Mouse (Mus musculus) frontal cortex, adult (tissue): ENCODE data around the gene Kirrel2.

ENCODE experiments used
- ATAC-seq: cut with Nextera tagmentation; 2 replicates; pipeline ENCODE4 v1.9.2; 2017; ENCODE audit warnings: mild to moderate bottlenecking, moderate library complexity, mixed read lengths; ENCODE audit not compliant: low TSS enrichment

The Kirrel2 gene

DNA sequence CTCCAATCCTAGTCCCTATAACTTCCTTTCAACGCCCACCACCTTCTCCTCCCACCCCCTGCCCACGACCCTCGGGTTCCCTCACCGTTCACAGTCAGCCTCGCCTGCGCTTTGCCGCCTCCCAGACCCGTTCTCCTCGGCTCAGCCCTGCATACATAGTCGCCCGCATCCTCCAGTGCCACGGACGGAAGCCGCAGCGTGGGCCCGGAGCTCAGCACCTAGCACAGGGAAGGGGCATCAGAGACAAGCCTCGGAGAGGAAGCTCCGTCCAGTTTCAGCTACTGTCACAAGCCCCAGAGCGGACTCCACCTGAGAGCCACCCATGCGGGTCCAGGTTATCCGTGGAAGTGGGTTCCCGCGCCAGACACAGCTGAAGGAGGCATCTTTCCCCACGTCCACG is 4.2 kb downstream of the Kirrel2 start:
- ATAC-seq: no peak

DNA sequence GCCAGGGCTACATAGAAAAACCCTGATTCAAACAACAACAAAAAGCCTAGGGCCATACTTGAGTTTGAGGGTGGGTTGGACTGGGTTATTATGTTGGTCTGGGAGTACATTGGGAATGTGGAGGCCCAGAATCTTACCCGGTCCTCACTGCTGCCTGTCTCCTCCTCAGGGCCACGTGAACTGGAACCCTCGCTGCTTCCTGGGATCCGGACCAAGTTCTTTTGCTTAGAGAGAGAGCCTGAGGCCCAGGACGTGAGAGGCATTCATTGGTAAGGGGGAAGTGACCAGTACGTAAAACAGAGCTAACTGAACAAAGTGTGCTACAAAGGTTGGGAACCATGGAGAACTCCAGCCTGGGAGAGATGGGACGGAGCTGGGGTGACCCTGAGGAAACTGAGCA is 7.2 kb downstream of the Kirrel2 start:
- peak; percentile 22; the same call in 1 of the 2 replicates for ATAC-seq

DNA sequence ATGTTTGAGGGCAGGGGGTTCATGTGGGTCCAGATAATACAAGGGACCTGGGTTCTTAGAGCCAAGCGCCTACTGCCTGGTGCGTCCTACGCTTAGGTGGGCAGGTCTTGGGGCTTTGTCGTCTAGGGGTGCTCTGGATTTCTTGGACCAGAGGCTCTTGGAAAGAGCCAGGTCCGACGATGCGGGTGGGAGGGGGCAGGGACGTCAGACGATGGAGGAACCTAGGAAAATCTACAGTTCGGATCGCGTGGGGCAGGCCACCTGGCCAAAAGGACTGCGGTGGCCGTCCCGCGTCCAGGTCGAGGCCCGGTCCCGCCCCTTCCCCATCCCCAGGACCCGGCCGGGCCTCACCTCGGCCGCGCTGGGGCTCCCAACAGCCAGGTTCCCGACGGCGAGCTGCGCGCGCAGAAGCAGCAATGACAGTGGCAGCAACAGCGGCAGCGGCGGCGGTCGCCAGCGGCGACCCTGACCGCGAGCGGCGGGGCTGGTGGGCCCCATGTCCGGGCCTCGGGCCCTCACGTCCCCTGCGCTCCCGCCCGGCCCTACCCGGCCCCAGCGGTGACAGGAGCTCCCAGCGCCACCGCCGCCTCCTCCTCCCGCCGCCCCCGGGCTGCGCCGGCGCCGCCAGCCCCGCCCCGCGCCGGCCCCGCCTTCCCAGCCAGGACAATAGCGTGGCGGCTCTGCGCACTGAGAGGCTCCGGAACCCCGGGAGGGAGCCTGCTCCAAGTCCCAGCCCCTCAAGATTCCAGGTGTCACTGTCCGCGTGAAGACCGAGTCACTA is 12.3 kb downstream of the Kirrel2 start, which contains the start of gene Aplp1:
Aplp1 (minus strand) TSS at position 565 of the 781 bp plus-strand sequence.
- ATAC-seq: peak; percentile 70

DNA sequence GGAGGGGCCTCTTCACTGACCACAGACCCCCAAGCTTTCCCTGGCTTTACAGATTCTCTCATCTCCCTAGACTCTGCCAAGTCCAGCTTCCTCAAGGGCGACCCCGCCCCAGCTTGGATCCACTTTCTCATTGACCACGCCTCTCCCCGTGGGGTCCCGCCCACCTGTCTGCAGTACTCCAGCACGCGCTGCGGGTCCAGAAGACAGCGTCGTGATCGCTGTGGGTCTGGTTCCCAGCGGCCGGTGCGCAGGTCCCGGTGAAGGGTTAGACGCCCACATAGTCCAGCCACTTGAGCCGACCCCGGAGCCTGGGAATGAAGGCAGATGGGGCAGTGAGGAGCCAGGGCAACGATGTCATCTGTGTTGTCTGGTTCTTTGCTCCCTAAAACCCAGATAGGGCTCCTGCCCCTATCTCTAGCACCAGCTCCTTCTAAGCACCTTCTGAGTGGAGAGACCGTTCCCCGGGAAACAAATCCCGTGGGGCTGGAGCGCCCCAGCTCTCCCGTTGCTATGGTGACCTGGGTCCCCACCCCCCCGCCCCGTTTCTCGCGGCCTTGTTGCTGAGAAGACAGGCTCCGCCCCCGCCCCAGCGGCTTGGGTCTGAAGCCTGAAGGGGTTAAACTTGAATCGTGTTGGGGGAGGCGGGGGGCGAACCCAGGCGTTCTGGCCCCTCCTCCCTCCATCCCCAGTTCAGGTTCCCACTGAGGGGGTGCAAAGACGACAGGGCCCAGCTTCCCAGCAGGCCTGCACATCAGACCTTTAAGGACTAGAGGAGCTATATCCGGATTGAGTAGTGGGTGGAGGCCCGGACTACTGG is 13.1 kb downstream of the Kirrel2 start:
- ATAC-seq: peak; percentile 28; the same call in 1 of the 2 replicates

DNA sequence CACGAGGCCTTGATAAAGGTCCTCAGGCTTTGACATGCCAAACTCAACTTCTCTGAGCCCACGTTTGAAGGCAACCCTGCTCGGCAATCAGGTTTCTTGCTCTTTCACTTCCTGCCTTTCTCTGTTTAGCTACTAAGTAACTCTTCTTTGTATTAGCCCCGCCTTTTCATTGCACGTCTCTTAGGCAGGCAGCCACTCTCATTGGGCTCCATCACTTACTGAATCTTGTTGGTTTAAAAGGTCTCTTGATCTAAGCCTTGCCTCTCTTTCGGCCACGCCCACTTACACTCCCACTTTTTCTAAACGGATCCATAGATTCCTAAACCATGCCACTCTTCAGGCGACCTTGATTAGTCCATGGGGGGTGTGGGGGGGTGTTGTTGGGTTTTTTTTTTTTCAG is 13.8 kb downstream of the Kirrel2 start:
- ATAC-seq: no peak

DNA sequence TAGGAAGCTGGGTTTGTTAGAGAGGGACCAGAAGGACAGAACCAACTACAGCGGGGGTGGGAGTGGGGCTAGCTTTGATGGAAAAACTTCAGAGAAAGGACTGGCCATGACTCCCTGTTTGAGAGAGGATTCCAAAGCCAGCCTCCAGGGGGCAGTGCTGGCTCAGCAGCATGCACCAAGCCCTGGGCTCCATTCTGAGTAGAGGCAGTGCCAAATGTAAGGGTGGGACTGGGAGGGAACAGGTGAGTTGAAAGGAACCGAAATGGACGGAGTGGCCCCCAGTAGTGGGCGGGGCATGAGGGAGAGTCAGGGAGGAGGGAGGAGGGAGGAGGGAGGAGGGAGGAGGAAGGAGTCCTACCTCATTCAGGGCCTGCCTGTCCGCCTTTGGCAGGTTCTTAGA is 16.8 kb downstream of the Kirrel2 start:
- ATAC-seq: no peak

DNA sequence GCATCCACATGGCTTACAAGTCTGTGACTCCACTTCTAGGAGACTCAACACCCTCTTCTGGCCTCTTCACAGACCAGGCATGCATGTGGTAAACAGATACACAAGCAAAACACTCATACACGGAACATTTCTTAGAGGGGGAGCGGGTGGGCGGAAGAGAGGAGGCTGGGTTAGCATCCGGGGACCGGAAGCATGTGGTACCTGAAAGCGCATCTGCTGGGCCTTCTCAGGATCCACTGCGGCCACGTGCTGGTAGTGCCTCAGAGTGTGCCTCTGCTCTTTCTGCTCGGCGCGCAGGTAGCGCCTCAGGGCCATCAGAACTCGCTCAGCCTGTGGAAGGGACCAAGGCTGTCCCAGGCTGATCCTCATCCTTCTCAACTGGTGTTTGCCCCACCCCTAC is 17.8 kb downstream of the Kirrel2 start:
- ATAC-seq: no peak

DNA sequence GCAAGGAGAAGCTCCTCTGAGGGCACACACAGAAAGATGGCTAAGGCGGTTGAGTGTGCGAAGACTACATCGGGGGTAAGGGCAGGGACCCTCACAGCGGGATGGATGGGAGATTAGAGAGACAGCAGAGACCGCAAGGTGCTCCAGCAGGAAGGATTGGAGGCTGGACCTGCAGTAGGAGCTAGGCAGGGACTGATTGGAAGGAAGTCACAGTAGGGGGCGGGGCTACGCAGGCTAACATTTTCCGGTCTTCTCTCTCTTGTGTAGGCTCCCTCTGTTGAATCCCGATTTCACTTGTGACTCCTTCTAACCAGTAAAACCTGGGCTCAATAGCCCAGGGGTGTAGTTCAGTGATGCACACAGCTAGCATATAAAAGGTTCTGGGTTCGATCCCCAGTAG is 20.6 kb downstream of the Kirrel2 start:
- ATAC-seq: no peak

DNA sequence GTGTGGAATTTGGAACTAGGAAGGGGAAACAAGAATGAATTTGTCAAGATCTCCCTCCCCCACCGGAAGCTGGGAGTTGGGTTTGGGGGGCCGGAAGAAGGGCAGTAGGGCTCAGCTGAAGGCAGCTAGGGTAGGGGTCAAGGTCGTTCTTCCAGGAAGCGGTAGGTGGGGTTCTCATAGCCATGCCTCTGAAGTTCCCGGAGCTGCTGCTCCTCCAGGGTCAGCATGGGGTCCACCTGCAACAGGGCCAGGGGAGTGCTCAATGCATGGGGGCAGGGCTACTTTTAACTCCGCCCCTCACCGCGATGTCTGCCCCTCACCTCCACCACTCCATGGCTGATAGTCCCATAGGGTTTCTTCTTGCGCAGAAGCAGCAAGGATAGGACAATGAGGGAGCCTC is 22.3 kb downstream of the Kirrel2 start:
- ATAC-seq: no peak

DNA sequence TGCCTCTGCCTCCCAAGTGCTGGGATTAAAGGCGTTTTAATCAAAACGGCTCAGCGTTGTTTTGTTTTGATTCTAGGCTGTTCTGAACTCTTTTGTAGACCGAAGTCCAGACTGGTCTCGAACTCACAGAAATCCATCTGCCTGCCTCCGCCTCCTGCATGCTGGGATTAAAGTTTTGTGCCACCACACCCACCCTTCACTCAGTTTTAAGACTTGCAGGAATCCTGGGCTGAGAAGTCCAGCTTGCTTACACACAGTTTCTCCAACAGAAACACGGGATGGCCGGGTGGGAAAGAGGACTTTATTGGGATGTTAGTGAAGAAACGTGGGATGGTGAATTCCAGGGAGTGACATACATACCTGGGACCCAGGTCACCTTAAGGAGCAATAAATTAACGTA is 22.8 kb downstream of the Kirrel2 start:
- ATAC-seq: no peak

DNA sequence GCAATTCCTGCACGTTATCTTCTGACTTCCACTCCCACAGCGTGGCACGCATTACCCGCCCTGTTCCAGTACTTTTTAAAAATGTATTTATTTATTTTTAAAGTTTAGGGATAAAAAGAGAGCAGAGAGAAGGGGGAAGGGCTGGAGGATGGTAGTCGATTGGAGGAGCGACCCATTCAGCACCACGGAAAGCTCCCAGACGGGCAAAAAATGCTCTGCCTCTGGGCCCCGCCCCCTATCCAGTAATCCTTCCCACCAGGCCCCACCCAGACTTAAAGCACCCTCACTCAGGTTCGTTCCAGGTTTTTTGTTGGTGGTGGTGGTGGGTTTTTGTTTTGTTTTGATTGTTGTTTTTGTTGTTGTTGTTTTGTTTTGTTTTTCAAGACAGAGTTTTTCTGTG is 23.3 kb downstream of the Kirrel2 start:
- ATAC-seq: no peak

DNA sequence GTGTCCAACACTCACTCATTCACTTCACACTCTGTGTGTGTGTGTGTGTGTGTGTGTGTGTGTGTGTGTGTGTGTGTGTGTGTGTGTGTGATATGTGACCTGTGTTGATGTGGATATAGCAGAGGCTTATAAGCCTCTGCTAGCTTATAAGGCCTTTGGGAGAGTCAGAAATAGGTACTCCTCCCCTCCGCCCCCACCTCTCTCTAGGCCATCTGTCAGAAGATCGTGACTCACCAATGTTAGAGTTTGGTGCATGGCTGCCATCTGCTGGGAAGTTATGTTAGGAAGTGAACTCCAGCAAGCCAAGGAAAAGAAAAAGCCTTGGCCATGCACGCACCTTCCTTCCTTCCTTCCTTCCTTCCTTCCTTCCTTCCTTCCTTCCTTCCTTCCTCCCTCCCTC is 25.7 kb downstream of the Kirrel2 start:
- peak; percentile 87 for ATAC-seq

DNA sequence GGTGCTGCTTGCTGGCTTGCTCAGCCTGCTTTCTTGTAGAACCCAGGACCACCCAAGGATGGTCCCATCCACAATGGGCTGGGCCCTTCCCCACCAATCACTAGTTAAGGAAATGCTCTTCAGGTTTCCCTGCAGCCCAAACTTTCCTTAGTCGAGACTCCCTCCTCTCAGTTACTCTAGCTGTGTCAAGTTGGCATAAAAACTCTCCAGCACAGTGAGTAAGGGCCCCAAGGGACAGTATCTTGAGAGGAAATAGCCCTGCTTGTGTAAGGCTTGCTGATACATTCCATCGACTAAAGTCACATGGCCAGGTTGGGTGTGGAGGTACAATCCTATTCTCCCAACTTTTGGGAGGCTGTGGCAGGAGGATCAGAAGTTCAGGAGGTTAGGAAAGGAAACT is 27.3 kb downstream of the Kirrel2 start:
- no peak for ATAC-seq

DNA sequence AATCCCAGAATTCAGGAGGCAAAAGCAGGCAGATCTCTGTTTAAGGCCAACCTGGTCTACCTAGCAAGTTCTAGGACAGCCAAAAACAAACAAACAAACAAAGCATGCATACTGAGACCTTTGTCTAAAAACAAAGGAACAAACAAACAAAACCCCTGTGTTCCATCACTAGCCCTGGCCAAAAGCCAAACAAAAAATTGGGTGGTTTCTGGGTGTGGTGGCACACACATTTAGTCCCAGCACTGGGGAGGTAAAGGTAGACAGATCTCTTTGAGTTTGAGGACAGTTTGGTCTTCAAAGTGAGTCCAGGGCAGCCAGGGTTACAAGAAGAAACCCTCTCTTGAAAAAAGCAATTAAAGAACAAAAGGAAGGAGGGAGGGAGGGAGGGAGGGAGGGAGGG is 28.2 kb downstream of the Kirrel2 start:
- ATAC-seq: no peak

DNA sequence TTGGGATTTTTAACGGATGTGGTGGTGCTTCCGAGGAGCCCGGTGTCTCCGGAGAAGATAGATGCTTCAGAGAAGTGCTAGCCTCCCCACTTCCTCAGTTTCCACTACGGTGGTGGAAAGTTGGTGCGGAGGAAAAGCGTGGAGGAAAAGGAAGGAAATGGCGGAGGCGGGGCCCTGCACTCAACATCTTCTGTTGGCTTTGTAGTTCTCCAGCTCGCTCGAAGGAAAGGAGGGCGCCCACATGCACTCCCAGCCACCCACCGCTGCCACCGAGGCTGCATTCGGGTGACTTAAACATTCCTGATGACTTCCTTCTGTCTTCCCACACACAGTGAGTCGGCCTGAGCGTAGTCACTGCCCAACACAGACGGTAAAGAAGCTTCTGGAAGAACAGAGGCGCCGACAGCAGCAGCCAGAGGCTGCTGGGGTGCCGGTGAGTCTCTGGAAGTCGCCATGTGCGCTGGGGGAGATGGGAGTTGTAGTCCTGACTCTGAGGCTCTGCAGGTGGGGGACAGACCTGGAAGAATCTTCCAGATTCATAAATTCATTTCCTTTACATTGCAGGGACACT is 34.3 kb downstream of the Kirrel2 start:
- peak; percentile 62 for ATAC-seq

DNA sequence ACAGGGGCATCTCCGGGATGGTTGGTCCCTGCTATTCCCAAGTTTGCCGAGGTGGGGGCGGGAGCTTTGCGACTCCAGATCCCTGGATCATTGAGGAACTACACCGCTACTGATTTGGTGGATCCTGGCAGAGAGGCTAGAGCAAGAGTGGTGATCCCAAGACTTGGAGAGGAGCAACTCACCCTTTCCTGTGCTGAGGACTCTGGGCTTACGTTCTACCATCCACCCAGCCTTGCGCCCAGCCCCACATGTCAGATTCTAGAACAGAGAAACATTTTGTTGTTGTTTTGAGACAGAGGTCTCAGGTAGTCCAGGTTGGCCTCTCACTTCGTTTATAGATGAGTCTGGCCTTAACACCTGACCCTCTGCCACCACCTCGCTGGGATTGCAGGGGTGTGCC is 34.9 kb downstream of the Kirrel2 start:
- ATAC-seq: peak; percentile 51

DNA sequence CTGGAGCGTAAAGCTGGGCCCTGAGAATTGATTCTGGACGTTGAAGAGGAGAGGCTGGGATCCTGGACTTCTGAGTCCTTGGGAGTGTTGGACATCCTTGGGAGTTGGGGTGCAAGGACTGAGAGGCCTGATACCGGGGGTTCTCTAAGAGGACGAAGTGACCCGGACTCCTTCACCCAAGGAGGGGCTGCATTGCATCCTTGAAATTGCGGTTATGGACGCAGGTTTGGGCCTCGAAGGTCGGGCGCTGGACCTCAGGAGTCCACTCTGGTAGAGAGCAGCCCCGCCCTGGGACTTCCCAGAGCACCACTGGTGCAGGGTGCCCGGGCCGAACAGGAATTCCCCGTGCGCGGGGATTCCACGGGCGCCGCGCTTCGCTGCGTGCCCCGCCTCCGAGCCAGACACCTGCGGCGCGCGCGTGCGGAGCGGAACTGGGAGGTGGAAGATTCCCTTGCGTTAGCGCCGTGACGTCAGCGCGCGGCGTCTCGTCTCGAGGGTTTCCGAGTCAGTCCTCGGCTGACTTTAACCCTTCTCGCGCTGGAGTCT is 35.5 kb downstream of the Kirrel2 start:
- peak; percentile 75 for ATAC-seq

DNA sequence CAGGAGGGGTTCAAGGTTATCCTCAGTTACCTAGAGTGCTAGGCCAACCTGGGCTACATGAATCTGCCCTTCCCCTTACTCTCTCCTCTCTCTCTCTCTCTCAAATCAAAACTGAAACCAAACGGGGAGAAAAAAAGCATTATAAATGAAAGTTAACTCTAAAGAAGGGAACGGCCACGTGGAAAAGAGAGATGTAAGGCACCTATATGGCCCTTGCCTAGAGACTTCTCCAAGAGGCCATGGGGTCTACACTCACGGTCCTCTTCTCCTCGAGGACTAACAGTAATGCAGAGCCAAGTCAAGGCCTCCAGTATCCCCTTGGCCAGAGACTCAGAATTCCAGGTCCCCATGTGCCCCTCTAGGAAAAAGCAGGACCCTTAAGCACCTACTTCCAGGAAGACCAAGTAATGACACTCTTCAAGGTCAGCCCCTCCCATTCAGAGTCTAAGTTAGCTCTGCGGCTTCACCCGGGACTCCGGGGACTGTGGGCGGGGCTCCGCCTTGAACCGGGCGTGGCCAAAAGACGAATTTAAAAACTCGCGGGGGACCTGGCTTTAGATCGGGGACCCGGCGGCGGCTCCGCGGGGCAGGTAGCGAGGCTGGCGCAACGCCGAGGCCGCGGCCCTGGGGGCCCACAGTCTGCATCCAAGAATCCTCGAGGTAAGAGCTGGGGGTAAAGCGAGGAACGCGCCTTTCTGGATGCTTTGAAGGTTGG is 36.2 kb downstream of the Kirrel2 start, which contains the start of gene Nfkbid:
Nfkbid (plus strand) TSS at position 558 of the 715 bp plus-strand sequence.
- no peak for ATAC-seq

DNA sequence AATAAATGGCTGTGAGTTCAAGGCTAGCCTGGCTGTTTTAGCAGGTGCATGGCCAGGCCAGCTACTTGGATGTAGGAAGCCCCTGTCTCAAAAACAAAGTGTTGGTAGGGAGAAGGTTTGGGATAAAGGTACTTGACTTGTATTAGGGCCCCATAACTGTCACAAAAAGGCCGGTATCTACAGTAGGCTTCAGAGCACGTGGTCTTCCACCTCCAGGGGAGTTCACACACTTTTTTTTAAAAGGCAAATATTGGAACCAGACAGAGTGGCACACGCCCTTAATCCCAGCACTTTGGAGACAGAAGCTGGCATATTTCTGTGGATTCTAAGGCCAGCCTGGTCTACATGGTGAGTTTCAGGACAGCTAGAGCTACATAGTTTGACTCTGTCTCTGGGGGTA is 36.8 kb downstream of the Kirrel2 start:
- no peak for ATAC-seq

DNA sequence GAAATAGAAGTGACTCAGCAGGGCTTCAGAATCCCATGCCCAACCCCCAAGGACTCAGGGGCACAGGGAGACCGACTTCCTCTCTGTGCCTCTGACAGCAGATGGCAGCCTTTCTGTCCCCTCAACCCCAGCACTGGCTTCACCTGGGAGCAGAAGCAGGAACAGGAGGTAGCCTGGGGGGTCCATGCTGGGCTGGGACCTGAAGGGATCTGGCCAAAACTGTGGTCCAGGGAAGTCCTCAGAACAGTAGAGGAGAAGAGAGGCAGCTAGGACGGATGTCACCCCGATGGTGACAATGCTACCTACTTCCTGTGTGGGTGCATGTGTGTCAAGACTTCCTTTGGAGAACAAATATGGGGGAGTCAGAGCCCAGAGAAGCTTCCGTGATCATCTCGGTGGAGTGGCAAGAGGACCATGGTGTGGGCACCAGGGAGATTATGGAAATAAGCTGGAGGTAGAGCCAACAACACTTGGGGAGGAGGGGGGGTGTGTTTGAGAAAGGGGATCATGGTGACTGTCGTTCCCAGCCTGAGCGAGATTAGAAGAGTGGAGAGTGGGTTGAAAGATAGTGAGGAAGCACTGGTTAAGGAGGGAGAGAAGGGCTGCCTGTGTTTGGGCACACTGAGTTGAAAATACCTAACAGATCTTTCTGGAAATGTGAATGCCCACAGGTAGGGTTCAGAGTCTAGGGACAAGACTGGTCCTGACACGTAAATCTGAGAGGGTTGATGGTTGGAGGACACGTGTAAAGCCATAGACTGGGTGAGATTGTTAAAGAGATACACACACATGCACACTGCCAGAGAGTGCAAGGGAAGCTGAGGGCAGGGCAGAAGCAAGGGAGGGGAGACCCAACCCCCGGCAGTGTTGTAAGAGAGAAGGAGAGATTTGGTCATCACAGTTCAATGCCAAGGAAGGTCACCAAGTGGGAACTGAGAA is 37.7 kb downstream of the Kirrel2 start, which contains the start of gene Hcst:
Hcst (minus strand) TSS at position 294 of the 939 bp plus-strand sequence.
- ATAC-seq: no peak
